Mouse (Mus musculus) R1 (cell line): ENCODE results near the gene Vasp.

Experiments used
- DNase-seq: peaks from one replicate; pipeline ENCODE4 v3.0.0-alpha.2; 2018; ENCODE audit warnings: low read depth, low spot score

Gene Vasp

DNA sequence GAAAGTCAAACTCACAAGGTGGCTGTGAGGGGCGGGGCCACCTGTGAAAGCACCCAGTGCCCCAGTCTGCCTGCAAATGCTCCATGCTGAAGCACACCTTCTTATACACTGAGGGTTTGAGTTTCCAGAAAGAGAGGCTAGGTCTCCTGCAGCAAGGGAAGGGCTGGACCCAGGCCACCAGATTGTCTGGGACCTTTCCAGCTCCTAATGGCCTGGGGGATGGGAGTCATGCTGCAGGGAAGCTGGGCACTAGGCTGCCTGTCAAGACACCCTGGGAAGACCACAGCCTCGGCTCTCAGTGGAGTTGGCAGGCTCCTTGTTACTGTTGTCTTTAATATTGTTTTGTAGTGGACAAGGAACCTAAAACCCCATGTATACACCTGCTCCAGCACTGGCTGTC is 35.2 kb downstream of the Vasp start:
- no peak for DNase-seq

GRCm38 (mm10) chr7:19235092-19235671 is 36.4 kb downstream of the Vasp start:
- no peak for DNase-seq

DNA sequence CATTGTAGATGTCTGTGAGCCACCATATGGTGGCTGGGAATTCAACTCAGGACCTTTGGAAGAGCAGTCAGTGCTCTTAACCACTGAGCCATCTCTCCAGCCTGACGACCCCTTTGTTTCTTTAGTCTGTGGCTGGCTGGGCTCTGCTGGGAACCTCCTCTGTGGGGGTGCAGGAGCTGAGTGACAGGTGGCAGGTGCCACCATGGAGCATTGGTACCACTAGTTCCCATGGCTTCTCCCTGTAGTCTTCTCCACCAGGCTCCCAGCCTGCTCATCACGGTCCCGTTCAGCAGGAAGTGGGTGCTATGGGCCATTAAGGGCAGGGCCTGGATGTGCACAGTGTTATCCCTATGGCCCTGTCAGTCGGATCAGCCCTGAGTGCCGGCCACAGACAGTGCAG is 37.0 kb downstream of the Vasp start:
- no peak for DNase-seq

GRCm38 (mm10) chr7:19231849-19232248 is 39.8 kb downstream of the Vasp start:
- DNase-seq, result no peak

GRCm38 (mm10) chr7:19230899-19231298 is 40.7 kb downstream of the Vasp start:
- DNase-seq, result no peak

GRCm38 (mm10) chr7:19230041-19230580 is 41.5 kb downstream of the Vasp start:
- no peak for DNase-seq

DNA sequence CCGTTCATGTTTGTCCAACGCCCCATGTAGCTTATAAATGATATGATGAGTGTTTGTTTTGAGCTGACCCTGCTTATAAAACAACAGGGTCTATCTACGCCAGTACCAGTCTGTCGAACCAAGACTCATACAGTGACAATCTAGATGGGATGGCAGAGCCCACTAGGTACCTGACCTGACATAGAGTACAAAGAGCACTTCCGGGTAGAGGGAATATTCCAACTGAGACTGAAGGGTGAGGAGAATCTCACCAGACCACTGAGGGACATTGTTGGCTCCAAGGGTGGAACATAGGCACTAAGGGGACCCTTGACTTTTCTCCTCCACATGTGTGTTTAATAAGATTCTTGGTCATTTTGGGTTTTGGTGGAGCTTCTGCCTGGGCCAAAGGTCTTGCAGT is 42.2 kb downstream of the Vasp start:
- no peak for DNase-seq

GRCm38 (mm10) chr7:19228793-19229148 is 42.8 kb downstream of the Vasp start:
- DNase-seq, result no peak

GRCm38 (mm10) chr7:19227883-19228792 is 43.5 kb downstream of the Vasp start, which contains the start of gene Opa3:
TSS of gene Opa3 (plus strand) at chr7:19228334.
- peak; percentile 100 for DNase-seq

- no peak for DNase-seq
These were observed 44.5 kb downstream of the Vasp start for GRCm38 (mm10) chr7:19226817-19227797.

DNA sequence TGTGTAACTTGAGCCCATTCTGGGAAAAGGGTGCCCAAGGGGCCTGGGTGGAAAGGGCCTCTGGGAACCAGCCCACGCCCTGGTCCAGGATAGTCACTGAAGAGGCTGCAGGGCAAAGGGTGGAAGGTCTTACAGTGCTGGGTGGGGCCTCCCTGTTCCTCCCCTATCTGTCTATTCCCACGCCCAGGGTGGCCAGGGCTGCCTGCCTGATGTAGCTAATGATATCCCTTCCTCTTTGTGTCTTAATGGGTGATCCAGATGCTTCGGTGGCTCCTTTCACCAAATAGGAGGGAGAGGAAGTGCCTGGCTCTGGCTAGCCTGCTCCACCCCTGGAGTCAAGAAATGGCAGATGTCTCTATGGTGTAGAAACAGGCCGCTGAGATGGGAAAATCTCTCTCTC is 46.7 kb downstream of the Vasp start:
- no peak for DNase-seq

DNA sequence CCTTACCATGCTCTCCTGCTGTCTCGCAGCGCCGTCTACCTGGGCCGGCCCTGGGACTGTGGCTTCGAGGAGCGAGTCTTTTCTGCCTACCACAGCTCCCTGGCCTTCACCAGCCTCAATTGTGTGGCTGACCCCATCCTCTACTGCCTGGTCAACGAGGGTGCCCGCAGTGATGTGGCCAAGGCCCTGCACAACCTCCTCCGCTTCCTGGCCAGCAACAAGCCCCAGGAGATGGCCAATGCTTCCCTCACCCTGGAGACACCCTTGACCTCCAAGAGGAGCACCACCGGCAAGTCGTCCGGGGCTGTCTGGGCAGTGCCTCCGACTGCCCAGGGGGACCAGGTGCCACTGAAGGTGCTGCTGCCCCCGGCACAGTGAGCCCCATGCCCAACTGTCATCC is 48.7 kb downstream of the Vasp start:
- no peak for DNase-seq

DNA sequence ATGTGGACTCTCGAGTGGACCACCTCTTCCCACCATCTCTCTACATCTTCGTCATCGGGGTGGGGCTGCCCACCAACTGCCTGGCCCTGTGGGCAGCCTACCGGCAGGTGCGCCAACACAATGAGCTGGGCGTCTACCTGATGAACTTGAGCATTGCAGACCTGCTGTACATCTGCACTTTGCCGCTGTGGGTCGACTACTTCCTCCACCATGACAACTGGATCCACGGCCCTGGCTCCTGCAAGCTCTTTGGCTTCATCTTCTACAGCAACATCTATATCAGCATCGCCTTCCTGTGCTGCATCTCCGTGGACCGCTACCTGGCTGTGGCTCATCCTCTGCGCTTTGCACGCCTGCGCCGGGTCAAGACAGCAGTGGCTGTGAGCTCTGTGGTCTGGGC is 49.4 kb downstream of the Vasp start:
- no peak for DNase-seq

GRCm38 (mm10) chr7:19220061-19220460 is 51.6 kb downstream of the Vasp start:
- DNase-seq, result no peak

DNA sequence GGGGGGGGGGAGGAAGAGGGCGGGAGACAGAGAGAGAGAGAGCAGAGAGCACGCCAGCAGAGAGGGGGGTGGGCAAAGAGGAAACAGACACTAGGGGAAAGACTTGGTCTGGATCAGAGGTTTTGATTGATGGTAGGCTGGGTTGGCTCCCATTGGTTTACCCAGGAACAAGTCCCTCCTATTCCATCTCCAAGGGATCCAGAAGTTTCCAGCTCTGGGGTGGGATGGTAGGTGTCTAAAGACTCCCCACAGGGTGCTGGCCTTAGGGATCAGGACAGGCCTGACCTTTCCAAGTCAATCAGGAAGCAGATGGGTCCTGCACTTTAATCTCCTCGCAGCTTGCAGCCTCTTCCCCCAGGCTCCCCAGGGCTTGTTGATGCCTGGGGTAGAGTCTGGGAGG is 53.7 kb downstream of the Vasp start:
- DNase-seq, result no peak

DNA sequence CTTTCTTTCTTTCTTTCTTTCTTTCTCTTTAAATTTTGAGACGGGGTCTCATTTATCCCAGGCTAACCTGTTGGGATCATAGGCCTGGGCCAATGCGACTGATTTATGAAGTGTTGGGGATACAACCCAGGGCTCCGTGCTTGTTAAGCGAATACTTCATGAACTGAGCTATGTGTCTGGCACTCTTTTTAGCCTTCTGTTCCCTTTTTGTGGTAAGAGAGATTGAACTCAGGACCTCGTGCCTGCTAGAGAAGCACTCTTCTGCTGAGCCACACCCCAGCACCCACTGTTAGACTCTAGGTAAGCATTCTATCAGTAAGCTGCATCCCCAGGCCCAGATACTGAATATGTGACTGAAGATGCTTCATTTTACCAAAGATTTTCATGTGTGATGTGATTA is 54.1 kb downstream of the Vasp start:
- no peak for DNase-seq

DNA sequence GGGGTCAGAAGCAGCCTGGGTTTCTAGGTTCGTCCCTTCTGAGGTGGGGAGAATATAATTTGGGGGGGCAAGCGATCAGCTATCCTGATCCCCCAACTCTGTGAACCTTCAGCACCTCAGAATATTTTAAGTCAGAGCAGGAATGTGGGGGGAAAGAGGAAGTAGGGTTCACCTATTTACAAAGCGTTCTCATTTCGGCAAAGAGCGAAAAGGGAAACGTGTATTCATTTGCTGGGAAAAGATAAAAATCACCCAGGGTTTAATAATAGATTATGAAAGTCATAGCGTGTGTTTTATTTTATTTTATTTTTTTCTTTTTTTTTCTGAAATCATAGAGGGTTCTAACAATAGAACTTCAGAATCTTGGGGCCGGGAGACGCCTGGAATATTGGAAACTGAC is 56.7 kb downstream of the Vasp start:
- DNase-seq, result no peak

DNA sequence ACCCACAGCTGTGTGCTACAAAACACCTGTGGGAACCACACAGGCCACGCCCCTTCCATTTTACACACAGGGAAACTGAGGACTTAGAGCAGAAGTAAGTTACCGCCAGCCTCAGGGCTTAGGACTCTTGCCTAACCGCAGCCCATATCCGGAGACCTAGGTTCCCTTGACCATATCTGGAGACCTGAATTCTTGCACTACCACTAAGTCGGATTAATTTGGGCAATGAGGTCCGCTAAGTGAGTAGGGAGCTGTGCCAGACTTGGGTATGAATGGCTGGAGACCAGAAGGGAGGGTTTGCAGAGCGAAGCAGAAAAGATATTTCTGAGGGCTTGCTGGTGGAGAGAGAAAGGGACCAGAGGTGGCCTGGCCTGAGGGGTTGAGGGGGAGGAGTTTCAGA is 57.2 kb downstream of the Vasp start:
- DNase-seq, result no peak

DNA sequence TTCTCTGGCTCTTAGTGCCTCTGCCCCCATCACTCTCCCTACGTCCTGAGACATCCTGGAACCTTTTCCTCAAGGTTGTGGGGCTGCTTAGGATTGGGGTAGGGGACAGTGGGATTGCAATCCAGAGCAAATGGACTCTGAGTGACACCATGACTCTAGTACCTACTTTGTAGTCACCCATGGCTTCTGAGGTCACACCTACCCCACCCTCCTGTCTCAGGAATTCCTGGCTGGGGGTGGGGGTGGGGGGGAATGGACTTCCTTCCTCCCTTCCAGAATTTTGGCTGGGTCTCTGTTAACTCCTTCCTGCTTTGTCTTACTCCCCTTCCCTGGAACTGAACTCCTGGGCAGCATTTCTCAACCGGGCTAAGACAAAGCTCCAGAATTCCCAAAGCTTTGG is 58.2 kb downstream of the Vasp start:
- no peak for DNase-seq

DNA sequence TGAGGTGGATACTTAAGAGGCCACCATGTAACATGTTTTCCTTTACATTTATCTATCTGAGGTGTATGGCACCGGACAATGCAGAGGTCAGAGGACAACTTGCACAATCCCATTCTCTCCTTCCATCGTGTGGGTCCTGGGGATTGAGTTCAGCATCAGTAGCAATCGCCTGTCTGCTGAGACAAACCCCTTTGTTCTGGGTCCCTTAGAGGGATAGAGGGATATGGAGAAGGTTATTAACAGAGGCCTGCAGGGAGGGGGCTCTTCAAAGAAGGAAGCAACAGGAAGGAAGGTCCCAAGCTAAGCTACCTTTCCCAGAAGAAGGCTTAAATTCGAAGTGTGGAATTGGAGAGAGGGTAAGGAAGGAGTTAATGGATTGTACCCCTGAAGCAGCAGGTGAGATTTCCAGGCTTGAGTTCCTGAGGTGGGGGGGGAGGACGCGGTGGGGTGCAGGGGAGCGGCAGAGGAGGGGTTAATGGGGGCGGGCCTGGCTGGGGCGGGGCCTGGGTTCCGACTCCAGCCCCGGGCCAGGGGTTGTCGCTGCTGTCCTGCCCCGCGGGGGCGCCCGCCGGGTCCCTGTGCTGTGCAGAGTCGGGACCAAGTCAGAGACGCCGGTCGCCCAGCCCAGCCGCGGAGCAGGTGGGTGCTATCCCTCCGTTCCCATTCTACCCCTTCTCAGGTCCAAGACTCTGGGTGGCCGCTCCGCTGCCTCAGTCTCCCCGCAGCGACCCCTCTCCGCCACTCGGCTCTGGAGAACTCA is 59.4 kb downstream of the Vasp start, which contains the start of gene Gpr4:
Gene Gpr4, plus strand, starts transcription at position 543 of the 760 bp plus-strand sequence.
- DNase-seq, result peak; percentile 82
